Mouse (Mus musculus) brain, embryonic 14.5 days (tissue): Measurements from ENCODE around the gene Mgat4e. TPM values are rescaled to one million over a fixed set of nuclear protein-coding genes. Genes with fewer than 3 reads are reported as not detected.

ENCODE experiments used
- DNase-seq: peaks from one replicate; pipeline ENCODE4 v3.0.0-alpha.2; 2011; ENCODE audit warnings: low read depth
- CTCF ChIP-seq: fragments of 200-500 bp; IDR thresholded peaks from 2 replicates; pipeline ENCODE4 v1.5.1; 2012; ENCODE audit warnings: inconsistent platforms, mild to moderate bottlenecking, moderate library complexity, borderline replicate concordance; ENCODE audit not compliant: insufficient read depth, insufficient read length; ENCODE audit errors: extremely low read depth
- POLR2A ChIP-seq: fragments of 200-500 bp; IDR thresholded peaks from 2 replicates; pipeline ENCODE4 v1.6.1; 2012; ENCODE audit warnings: mild to moderate bottlenecking, inconsistent platforms, borderline replicate concordance; ENCODE audit not compliant: poor library complexity, insufficient read depth, insufficient read length, severe bottlenecking; ENCODE audit errors: extremely low read depth
- polyA plus RNA-seq: library from polyadenylated mRNA; depleted of rRNA; stranded (reverse); fragments of >200 nt; gene quantifications from 2 replicates; pipeline ENCODE4 v1.2.3, GENCODE M21; 2012; rRNA removed

The Mgat4e gene
- polyA plus RNA-seq, 1 experiment, result 0.15 TPM

DNA sequence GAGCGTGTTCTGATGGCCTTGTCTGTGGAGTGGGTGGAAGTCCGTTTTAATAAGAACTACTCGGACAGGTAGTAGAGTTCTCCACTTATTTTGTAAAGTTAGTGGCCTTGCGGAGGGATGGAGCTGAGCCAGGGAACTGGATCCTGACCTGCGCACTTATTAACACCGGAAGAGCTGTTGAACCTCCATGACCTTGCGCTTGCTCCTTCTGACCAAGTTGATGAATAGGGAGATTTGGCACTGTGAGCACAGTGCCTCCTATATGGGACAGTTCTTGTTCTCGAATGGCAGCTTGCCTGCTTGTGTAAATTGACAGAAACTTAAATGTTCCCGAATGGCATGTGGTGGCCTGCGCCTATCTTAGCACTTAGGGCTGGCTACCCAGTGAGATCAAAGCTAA is 53.5 kb downstream of the Mgat4e start:
- TF ChIP-seq CTCF, result no peak
- no peak for TF ChIP-seq POLR2A
- no peak for DNase-seq

DNA sequence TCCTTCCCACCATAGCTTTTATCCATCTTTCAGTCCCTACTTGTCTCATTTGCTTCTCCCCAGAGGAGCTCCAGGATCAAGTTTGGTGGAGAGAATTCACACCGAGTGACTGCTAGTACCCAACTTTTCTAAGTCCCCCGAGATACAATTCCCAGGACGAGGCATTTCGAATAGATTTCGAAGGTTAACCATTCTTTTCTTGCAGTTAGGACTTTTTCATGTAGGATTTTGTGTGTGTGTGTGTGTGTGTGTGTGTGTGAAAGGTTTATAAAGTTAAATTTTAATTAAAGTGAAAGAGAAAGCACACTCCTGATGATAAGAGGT is 54.3 kb downstream of the Mgat4e start:
- DNase-seq, result no peak
- no peak for TF ChIP-seq POLR2A

DNA sequence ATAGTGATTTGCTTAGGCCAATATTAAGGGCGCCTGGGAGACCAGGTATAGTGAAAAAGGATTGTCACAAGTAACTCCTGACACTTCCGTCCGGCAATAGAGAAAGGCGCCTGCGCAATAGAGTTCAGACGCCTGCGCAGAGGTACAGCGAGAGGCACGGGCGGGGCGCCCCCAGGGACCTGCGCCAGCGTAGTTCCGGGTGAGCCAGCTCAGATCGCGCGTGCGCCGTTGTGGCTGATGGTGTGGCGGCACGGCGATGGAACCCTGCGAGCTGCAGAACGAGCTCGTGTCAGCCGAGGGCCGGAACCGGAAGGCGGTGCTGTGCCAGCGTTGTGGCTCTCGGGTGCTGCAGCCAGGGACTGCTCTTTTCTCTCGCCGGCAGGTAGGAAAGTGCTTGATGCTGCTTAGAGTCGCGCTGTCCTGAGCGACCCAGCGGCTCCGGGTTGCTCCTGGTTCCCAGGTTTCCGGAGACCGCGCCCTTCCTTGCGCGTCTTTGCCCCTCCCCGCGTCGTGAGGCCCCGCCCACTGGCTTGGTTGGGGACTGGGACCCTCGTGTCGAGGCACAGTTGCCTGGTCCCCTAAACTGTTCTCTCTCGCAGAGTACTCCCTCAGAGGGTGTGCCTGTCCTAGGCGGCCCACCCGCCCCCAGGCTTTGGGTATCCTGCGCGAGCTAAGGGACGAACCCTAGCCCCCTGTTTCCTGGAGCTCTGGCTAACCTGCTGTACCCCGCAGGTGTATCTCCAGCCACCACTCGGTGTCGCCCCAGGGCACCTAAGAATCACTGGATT is 54.9 kb downstream of the Mgat4e start, which contains the start of gene Rabif:
Gene Rabif (plus strand): TSS at position 221 of the 788 bp plus-strand sequence.
- DNase-seq, result peak; percentile 99
- peak; percentile 72; the same call in 1 of the 2 replicates for TF ChIP-seq POLR2A
- peak; percentile 52; the same call in 1 of the 2 replicates for TF ChIP-seq CTCF

DNA sequence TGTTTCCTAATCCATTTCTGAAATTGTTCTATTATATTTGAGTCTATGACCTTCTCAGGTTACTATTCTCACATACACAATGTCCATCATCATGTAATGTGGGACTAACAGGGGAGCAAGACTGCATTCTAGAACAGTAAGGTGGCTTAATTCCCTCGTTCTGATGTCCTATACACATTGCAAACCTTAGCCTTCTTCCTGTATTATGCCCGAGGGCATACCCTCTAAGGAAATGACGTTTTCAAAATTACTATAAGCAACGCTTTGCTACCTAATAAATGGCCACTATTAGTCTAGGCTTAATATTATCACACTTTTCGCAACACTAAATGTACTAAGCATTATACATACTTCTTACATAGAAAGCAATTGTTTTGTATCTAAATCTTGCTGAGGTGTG is 55.5 kb downstream of the Mgat4e start:
- DNase-seq, result no peak
- no peak for TF ChIP-seq POLR2A
- TF ChIP-seq CTCF, result no peak

DNA sequence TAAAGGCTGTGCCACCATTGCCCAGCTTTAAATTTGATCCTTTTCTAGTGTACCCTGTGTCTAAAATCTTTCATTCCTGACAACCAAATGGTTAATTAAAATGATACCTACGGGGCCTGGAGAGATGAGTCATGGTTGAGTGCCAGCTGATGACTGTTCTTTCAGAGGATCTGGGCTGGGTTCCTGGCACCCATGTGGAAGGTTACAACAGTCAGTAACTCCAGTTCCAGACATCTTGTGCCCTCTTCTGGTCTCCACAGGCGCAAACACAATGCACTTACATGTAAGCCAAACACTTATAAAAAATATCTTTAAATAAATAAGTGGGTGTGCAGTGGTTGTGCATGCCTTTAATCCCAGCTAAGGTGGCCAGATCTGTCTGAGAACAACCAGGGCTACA is 56.0 kb downstream of the Mgat4e start:
- TF ChIP-seq POLR2A (no peak), CTCF (no peak)
- no peak for DNase-seq

DNA sequence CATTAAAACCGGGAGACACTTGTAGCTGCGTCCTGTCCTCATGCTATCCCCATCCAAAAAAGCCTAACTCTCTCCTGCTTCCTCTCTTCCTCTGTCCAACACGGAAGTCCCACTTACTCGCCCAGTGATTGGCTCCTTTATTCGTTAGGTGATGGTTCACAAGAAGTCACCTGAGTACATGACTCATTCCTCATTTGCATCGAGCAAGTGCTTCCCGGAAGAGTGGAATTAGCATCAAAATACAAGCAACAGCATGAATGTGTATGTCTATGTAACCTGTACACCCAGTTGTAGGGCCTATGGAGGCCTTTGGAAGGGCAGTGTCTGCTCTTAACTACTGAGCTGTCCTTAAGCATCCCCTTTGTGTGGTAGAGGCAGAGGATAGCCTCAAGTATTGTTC is 57.2 kb downstream of the Mgat4e start:
- no peak for DNase-seq
- TF ChIP-seq CTCF (no peak), POLR2A (no peak)

Other genes starting within 250 kb of the Mgat4e start
- gene Ppfia4, start 216.8 kb downstream of the Mgat4e start, polyA plus RNA-seq, result 23.6 and 31.3 TPM in 2 replicates
- 111 and 116 TPM in 2 replicates for gene Tmem183a, start 187.7 kb downstream of the Mgat4e start, polyA plus RNA-seq
- not detected in 2 replicates for gene 4933406M09Rik, start 163.7 kb downstream of the Mgat4e start, polyA plus RNA-seq
- 11.7 and 13.6 TPM in 2 replicates for gene Cyb5r1, start 144.1 kb downstream of the Mgat4e start, polyA plus RNA-seq
- 49.7 and 61.1 TPM in 2 replicates for gene Adipor1, start 134.3 kb downstream of the Mgat4e start, polyA plus RNA-seq
- 22.5 and 24.9 TPM in 2 replicates for gene Klhl12, start 94.2 kb downstream of the Mgat4e start, polyA plus RNA-seq
- 36.9 and 39.5 TPM in 2 replicates for gene Rabif, start 55.0 kb downstream of the Mgat4e start, polyA plus RNA-seq
- 48.9 and 70.8 TPM in 2 replicates for gene Kdm5b, start 10.5 kb upstream of the Mgat4e start, polyA plus RNA-seq
- 2.0 and 5.7 TPM in 2 replicates for gene Syt2, start 97.0 kb upstream of the Mgat4e start, polyA plus RNA-seq